Mouse (Mus musculus) CH12.LX (cell line): Measurements from ENCODE around the gene Mrpl42.

Source experiments
- CTCF ChIP-seq, 2 experiments: IDR thresholded peaks in 1 of 2; conservative IDR thresholded peaks in 1 of 2; 2 replicates each; pipeline ENCODE4 v1.5.1; 2011 to 2012; ENCODE audit warnings: low read depth in 2 of 2, low read length in 2 of 2, improper control_type of control experiment in 1 of 2, inconsistent platforms in 1 of 2, mild to moderate bottlenecking in 1 of 2, moderate library complexity in 1 of 2
- EP300 ChIP-seq: IDR thresholded peaks from 2 replicates; pipeline ENCODE4 v1.6.1; 2011; ENCODE audit warnings: low read length, improper control_type of control experiment
- MAFK ChIP-seq: IDR thresholded peaks from 2 replicates; pipeline ENCODE4 v1.6.1; 2011; ENCODE audit warnings: low read length, improper control_type of control experiment; ENCODE audit not compliant: insufficient replicate concordance
- MXI1 ChIP-seq: IDR thresholded peaks from 2 replicates; pipeline ENCODE4 v1.6.1; 2011; ENCODE audit warnings: mild to moderate bottlenecking, low read depth, low read length, improper control_type of control experiment
- RAD21 ChIP-seq: IDR thresholded peaks from 2 replicates; pipeline ENCODE4 v1.6.1; 2011; ENCODE audit warnings: low read depth, mild to moderate bottlenecking, low read length, improper control_type of control experiment, moderate library complexity
- TCF12 ChIP-seq: IDR thresholded peaks from 2 replicates; pipeline ENCODE4 v1.6.1; 2014; ENCODE audit warnings: low read depth, mild to moderate bottlenecking, inconsistent platforms, low read length, improper control_type of control experiment
- USF1 ChIP-seq: IDR thresholded peaks from 2 replicates; pipeline ENCODE4 v1.6.1; 2014; ENCODE audit warnings: low read depth, mild to moderate bottlenecking, inconsistent platforms, low read length, improper control_type of control experiment

DNA sequence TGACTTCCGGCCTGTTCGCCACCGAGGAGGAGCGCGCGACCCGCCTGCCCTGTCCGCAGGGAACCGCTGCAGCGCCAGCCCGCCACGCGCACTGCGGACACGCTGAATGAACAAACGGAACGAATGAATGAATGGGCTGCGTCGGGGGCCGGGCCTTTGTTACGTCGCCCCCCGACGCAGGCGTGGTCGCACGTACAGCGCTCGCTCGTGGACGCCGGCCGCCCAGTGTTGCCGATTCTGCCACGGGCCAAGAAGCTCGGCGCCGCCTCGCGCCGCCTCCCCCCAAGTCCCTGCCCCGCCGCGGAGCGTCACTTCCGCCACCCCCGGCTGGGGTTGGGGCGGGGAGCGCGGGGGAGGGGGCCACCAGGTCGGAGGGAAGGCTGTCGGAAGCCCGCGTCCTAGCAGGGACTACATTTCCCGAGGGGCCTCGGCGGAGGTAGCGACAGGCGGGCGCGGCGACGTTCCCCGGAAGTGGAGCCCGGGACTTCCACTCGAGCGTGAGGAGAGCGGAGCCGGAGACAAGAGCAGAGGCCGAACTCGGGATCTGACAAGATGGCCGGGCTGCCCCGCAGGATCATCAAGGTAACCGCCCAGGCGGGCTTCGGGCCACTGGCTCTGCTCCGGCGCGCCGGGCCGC, 13.0 kb upstream of the Mrpl42 start, which contains the start of gene Ube2n:
- TF ChIP-seq RAD21 (no peak), USF1 (no peak), CTCF (conservative IDR thresholded peaks at IDR 0.05 in 1 of 2, IDR thresholded peaks at IDR 0.05 in 1 of 2; ENCODE audit: low read depth in 2 of 2, low read length in 2 of 2) (no peak), MXI1 (peak; percentile 95), EP300 (no peak), MAFK (no peak), TCF12 (peak; percentile 88)
